20 mouse cellular contexts compared by ENCODE assay signal in the genomic region with DNA sequence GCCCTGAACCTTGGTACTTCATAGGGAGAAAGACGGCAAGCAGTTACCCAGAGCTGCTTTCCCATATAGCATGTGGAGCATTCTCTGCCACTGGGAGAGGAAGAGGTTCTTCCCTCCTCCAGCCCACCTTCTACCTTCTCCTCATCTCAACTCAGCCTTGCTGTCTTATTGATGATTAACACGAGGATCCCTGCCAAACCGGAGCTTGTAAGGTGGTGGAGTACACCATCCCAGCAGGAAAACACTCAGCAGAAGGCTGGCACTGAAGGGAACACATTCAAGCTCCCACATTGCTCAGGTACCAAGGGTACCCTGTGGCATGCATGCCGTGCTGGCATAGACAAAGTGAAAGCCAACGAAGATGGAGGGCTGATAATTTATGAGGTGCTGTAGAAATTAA.
"Had no signal": no experiment of that assay in that cellular context is flagged by ENCODE, and none has a peak within 500 bp of the region (broad histone marks: within the 10 kb centered on the region; RNA-seq: fewer than 3 reads in every experiment).

No protein-coding gene starts in this region.

- ATAC-seq: hindbrain, postnatal 0 days; inflammation-experienced regulatory T-cells, adult 6 months; intestine, embryonic 16.5 days; liver, embryonic 12.5 days; midbrain, embryonic 15.5 days had no signal

- H3K9me3 ChIP-seq: limb, embryonic 10.5 days; limb, embryonic 13.5 days; liver, embryonic 12.5 days; liver, embryonic 15.5 days; lung, embryonic 15.5 days; midbrain, embryonic 12.5 days; midbrain, embryonic 15.5 days; neural tube, embryonic 12.5 days; neural tube, embryonic 15.5 days; stomach, embryonic 15.5 days had no signal

- H3K4me1 ChIP-seq: limb, embryonic 13.5 days; liver, embryonic 12.5 days; liver, embryonic 15.5 days; lung, embryonic 15.5 days; midbrain, embryonic 12.5 days; midbrain, embryonic 15.5 days; stomach, embryonic 15.5 days had no signal

- H3K4me3 ChIP-seq: limb, embryonic 10.5 days; limb, embryonic 13.5 days; liver, embryonic 12.5 days; liver, embryonic 15.5 days; lung, embryonic 15.5 days; midbrain, embryonic 12.5 days; midbrain, embryonic 15.5 days; neural tube, embryonic 12.5 days; neural tube, embryonic 15.5 days; stomach, embryonic 15.5 days had no signal

- H3K9ac ChIP-seq: limb, embryonic 13.5 days; liver, embryonic 12.5 days; liver, embryonic 15.5 days; lung, embryonic 15.5 days; midbrain, embryonic 12.5 days; midbrain, embryonic 15.5 days; neural tube, embryonic 12.5 days; neural tube, embryonic 15.5 days; stomach, embryonic 15.5 days had no signal

- H3K27ac ChIP-seq: hindbrain, postnatal 0 days; limb, embryonic 10.5 days; limb, embryonic 13.5 days; liver, embryonic 12.5 days; liver, embryonic 15.5 days; lung, embryonic 15.5 days; macrophage; midbrain, embryonic 12.5 days; midbrain, embryonic 15.5 days; neural tube, embryonic 12.5 days; neural tube, embryonic 15.5 days; stomach, embryonic 15.5 days had no signal

- DNase-seq: liver; lung, adult 18-20 months; right cerebral cortex, adult 18-20 months; right cerebral cortex, postnatal 14 days; right cerebral cortex, postnatal 4 days; thymus, postnatal 25 days had no signal

- H3K4me2 ChIP-seq: limb, embryonic 13.5 days; liver, embryonic 12.5 days; liver, embryonic 15.5 days; lung, embryonic 15.5 days; midbrain, embryonic 12.5 days; midbrain, embryonic 15.5 days; neural tube, embryonic 12.5 days; neural tube, embryonic 15.5 days; stomach, embryonic 15.5 days had no signal

- H3K27me3 ChIP-seq: limb, embryonic 13.5 days; liver, embryonic 12.5 days; liver, embryonic 15.5 days; lung, embryonic 15.5 days; midbrain, embryonic 12.5 days; midbrain, embryonic 15.5 days; neural tube, embryonic 12.5 days; neural tube, embryonic 15.5 days; stomach, embryonic 15.5 days had no signal

- H3K36me3 ChIP-seq: limb, embryonic 10.5 days; limb, embryonic 13.5 days; liver, embryonic 12.5 days; liver, embryonic 15.5 days; lung, embryonic 15.5 days; midbrain, embryonic 12.5 days; midbrain, embryonic 15.5 days; neural tube, embryonic 12.5 days; neural tube, embryonic 15.5 days; stomach, embryonic 15.5 days had no signal
